Mouse (Mus musculus): ENCODE measurements around the gene R3hdm4. TPM values are rescaled to one million over a fixed set of nuclear protein-coding genes. Genes with fewer than 3 reads are reported as not detected.

Gene R3hdm4
- polyA plus RNA-seq, 1 experiment from 2014 or later = 92.8 TPM

DNA sequence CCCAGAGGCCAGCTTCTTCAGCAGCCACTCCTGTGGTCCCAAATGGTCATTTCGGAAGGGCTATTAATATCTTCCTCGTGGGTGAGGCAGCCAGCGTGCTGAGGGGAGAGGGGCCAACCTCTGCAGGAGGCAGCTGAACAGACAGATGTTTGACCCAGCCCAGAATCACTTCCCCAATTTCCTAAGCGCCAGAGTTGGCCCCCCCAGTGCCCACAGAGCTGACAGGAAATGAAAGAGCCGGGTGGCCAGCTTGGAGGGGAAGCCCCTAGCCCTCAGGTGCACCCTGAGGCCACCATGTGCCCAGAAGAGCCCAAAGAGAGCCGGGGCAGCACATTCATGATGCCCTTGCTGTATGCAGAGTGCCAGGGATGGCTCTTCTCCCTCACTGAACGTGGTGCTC, 19.7 kb upstream of the R3hdm4 start:
- Histone ChIP-seq H3K36me3 (peaks cover 35% of the 10 kb centered on the region), H3K27me3 (replicated peaks) (no peaks in the 10 kb centered on the region), H3K4me1 (replicated peaks) (peaks cover 72% of the 10 kb centered on the region), H3K9me3 (replicated peaks) (no peaks in the 10 kb centered on the region), H3K4me3 (no peak overlapping the region), H3K9ac (peak overlapping the region; percentile 24; the same call in 1 of the 2 replicates), H3K4me2 (peak overlapping the region; percentile 25), H3K27ac (ENCODE audit: poor library complexity, severe bottlenecking) (peak overlapping the region; percentile 28; the same call in 1 of the 2 replicates)
- ATAC-seq (ENCODE audit: insufficient number of reproducible peaks, low FRiP score) = no peak
- 47% methylated on average over 7 of the region's 7 CpGs for WGBS

DNA sequence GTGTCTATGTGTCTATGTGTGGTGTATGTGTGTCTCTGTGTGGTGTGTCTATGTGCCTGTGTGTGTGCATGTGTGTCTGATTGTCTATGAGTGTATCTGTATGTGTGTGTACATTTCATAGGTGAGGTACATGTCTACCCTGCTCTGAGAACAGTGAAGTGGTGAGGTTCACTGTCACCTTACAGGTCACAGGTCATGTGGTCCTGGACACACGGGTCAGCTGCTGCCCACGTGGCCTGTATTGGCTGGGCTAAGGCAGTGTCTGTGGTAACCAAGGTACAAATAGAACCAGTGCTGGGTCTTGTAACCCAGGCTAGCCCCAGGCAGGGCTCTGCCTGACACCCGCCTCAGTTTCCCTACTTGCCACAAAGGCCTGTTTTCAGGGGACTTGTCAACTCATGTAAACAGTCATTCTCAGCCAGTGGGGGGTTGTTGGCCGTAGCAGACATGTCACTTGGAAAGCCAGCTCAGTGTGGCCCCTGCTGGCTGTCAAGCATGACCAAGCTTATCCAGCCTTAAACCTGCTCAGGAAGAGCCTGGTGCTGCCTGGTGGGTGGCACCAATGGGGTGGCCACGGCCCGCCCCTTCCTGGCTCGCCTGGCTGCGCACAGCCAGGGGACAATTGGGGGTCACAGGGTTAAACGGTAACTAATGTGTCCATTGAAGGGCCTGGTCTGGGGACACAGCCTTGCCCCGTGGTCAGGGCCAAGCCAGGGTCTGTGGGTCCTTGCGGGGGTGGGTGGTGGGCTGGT, 16.9 kb upstream of the R3hdm4 start:
- no peaks in the 10 kb centered on the region for H3K27me3 ChIP-seq (replicated peaks)
- H3K4me2 ChIP-seq = no peak overlapping the region
- no peak overlapping the region for H3K27ac ChIP-seq (ENCODE audit: poor library complexity, severe bottlenecking)
- H3K36me3 ChIP-seq = peaks cover 52% of the 10 kb centered on the region
- no peaks in the 10 kb centered on the region for H3K9me3 ChIP-seq (replicated peaks)
- peaks cover 81% of the 10 kb centered on the region for H3K4me1 ChIP-seq (replicated peaks)
- 84% methylated on average over 11 of the region's 11 CpGs for WGBS
- H3K4me3 ChIP-seq = no peak overlapping the region
- peak overlapping the region; percentile 34; the same call in 1 of the 2 replicates for H3K9ac ChIP-seq
- no peak for ATAC-seq (ENCODE audit: insufficient number of reproducible peaks, low FRiP score)

DNA sequence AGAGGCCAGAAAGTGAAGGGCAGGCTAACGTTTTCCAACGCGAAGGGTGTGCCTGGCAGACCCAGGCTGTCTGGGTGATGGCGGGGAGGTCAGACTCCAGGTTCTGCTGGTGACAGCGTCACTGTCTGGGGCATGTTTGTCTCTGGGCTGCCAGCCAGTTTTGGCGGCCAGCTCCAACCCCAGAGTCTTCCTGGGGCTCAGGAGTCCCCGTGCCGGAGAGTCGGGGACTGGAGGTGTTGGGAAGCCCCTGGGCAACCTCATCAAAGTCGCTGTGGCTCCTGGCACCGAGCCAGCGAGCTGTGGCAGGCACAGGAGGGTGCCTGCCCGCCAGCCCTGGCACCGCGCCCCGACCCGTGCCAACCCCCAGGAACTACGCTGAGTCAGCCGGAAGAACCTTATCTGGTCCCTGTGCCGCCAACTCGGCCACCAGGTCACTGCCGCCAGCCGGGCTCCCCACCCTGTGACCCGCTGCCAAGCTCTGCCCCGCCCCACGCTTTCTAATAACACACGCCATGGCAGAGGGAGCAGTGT, 16.0 kb upstream of the R3hdm4 start:
- peak; percentile 58 for ATAC-seq (ENCODE audit: insufficient number of reproducible peaks, low FRiP score)
- Histone ChIP-seq H3K27me3 (replicated peaks) (no peaks in the 10 kb centered on the region), H3K36me3 (peaks cover 55% of the 10 kb centered on the region), H3K27ac (ENCODE audit: poor library complexity, severe bottlenecking) (peak overlapping the region; percentile 73), H3K4me2 (peak overlapping the region; percentile 43), H3K4me1 (replicated peaks) (peaks cover 91% of the 10 kb centered on the region), H3K9ac (peak overlapping the region; percentile 13; the same call in 1 of the 2 replicates), H3K9me3 (replicated peaks) (no peaks in the 10 kb centered on the region), H3K4me3 (peak overlapping the region; percentile 5; the same call in 1 of the 2 replicates)
- WGBS = 49% methylated on average over 27 of the region's 27 CpGs

DNA sequence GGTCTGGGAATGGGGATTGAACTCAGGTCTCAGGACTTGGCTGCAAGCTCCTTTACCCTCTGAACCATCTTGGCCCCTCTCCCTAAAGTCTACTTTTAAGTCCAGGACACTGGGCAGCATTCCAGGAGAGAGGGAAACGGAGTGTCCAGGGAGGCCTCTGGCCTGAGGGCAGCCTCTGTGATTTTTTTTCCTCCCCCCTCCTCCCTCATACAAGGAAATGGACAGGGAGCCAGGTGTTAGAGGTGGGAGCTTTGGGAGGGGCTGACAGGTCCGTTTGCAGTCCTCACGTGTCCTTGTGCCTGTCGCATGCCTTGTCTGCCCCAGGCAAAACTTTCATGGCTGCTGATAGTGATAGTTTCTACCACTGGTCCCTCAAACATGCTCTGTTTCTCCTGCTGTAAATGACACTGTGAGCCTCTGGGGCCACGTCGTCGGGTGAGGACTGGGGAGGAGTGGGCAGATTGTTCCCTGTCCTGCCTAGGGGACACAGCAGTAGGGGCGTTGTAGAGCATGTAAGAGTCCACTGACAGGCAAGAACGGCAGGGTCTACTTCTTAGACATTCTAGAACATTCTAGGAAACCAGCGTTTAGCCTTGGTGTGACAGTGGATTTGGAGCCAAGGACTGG, 15.4 kb upstream of the R3hdm4 start:
- peaks cover 97% of the 10 kb centered on the region for H3K4me1 ChIP-seq (replicated peaks)
- 47% methylated on average over 10 of the region's 10 CpGs for WGBS
- H3K27ac ChIP-seq (ENCODE audit: poor library complexity, severe bottlenecking) = peak overlapping the region; percentile 73
- no peak for ATAC-seq (ENCODE audit: insufficient number of reproducible peaks, low FRiP score)
- peak overlapping the region; percentile 5; the same call in 1 of the 2 replicates for H3K4me3 ChIP-seq
- no peaks in the 10 kb centered on the region for H3K27me3 ChIP-seq (replicated peaks)
- peaks cover 58% of the 10 kb centered on the region for H3K36me3 ChIP-seq
- H3K9ac ChIP-seq = 0 out of 2 replicates have a peak overlapping the region, but pooled peaks have one; percentile 13
- no peaks in the 10 kb centered on the region for H3K9me3 ChIP-seq (replicated peaks)
- H3K4me2 ChIP-seq = peak overlapping the region; percentile 43

DNA sequence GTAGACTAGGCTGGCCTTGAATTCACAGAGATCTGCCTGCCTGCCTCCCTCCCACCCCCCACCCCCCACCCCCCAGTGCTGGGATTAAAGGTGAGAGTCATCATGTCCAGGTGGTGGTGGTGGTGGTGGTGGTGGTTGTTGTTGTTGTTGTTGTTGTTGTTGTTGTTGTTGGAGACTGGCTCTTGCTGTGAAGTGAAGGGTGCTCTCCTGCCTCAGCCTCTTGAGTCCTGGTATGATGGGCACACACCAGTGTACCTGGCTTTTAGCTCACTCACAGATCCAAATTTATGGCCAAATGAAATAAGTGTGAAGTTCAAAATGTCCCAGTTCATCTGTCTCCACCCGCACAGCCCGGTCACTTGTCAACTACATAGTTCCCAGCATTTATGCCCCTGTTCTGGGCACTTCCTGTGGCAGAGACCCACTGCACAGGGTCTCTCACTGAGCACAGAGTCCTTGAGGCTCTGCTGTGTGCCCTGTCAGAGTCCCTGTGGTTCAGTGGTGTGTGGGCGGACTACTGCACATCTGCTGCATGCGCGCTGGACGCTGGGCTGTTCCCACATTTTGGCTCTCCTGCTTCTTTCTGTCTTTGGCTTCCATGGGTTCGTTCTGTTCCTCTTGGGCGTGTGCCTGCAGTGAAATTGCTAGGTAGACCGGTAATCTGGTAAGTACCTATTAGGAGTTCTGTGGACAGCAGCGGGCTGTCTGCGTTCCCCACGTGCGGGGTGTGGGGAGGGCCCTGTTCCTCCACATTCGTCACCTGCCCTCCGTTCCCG, 14.0 kb upstream of the R3hdm4 start:
- Histone ChIP-seq H3K27ac (ENCODE audit: poor library complexity, severe bottlenecking) (0 out of 2 replicates have a peak overlapping the region, but pooled peaks have one; percentile 3), H3K36me3 (peaks cover 63% of the 10 kb centered on the region), H3K9me3 (replicated peaks) (no peaks in the 10 kb centered on the region), H3K4me1 (replicated peaks) (peaks cover 96% of the 10 kb centered on the region), H3K4me2 (no peak overlapping the region), H3K27me3 (replicated peaks) (no peaks in the 10 kb centered on the region), H3K9ac (no peak overlapping the region), H3K4me3 (no peak overlapping the region)
- ATAC-seq (ENCODE audit: insufficient number of reproducible peaks, low FRiP score) = no peak
- 92% methylated on average over 16 of the region's 16 CpGs for WGBS

DNA sequence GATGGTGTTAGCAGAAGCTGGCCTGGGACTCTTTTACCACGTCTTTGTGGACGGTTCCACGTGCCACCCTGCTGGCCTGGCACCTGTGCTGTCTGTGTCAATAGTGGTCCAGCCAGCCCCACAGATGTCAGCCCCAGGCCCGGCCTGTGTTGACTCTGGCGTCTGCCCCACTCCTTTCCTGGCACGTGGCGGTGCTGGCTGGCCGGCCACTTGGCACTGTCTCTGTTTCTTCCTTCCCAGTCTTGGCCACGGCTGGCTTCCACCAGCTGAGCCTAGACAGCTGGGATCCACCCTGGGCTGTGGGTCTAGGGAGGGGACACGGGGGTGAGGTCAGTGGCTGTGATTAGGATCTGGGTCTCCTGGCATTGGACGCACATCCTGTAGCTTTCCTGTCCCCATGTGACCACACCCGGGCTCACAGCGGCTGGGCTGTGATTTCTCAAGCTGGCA, 13.3 kb upstream of the R3hdm4 start:
- H3K27ac ChIP-seq (ENCODE audit: poor library complexity, severe bottlenecking) = 0 out of 2 replicates have a peak overlapping the region, but pooled peaks have one; percentile 3
- ATAC-seq (ENCODE audit: insufficient number of reproducible peaks, low FRiP score) = peak; percentile 51

DNA sequence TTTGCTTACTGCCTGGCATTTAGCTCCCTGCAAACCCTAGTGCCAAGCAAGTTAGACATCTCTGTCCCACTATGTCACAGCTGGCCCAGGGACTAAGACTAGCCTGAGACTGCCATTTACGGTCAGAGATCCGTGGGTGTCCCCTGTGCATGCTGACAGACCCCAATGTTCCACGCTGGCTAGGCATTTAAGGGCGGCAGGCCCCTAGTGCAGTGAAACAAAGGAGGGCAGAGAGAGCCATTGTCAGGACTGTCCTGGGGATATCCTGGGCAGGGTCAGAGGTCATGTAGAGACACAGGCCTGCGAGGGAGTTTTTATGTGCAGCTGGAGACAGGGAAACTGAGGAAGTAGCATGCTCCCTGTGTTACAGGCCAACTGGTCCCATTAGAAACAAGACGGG, 12.9 kb upstream of the R3hdm4 start:
- Histone ChIP-seq H3K9me3 (replicated peaks) (no peaks in the 10 kb centered on the region), H3K36me3 (peaks cover 55% of the 10 kb centered on the region), H3K27me3 (replicated peaks) (no peaks in the 10 kb centered on the region), H3K9ac (0 out of 2 replicates have a peak overlapping the region, but pooled peaks have one; percentile 46), H3K4me2 (0 out of 2 replicates have a peak overlapping the region, but pooled peaks have one; percentile 49), H3K4me1 (replicated peaks) (peaks cover 97% of the 10 kb centered on the region), H3K27ac (ENCODE audit: poor library complexity, severe bottlenecking) (peak overlapping the region; percentile 75; the same call in 1 of the 2 replicates), H3K4me3 (no peak overlapping the region)
- 75% methylated on average over 6 of the region's 6 CpGs for WGBS
- no peak for ATAC-seq (ENCODE audit: insufficient number of reproducible peaks, low FRiP score)

More for the DNA sequence above, 13.3 kb upstream of the R3hdm4 start:
- 58% methylated on average over 13 of the region's 13 CpGs for WGBS
- H3K36me3 ChIP-seq = peaks cover 59% of the 10 kb centered on the region
- no peak overlapping the region for H3K4me3 ChIP-seq
- no peak overlapping the region for H3K9ac ChIP-seq
- no peak overlapping the region for H3K4me2 ChIP-seq
- no peaks in the 10 kb centered on the region for H3K27me3 ChIP-seq (replicated peaks)
- peaks cover 96% of the 10 kb centered on the region for H3K4me1 ChIP-seq (replicated peaks)
- H3K9me3 ChIP-seq (replicated peaks) = no peaks in the 10 kb centered on the region

DNA sequence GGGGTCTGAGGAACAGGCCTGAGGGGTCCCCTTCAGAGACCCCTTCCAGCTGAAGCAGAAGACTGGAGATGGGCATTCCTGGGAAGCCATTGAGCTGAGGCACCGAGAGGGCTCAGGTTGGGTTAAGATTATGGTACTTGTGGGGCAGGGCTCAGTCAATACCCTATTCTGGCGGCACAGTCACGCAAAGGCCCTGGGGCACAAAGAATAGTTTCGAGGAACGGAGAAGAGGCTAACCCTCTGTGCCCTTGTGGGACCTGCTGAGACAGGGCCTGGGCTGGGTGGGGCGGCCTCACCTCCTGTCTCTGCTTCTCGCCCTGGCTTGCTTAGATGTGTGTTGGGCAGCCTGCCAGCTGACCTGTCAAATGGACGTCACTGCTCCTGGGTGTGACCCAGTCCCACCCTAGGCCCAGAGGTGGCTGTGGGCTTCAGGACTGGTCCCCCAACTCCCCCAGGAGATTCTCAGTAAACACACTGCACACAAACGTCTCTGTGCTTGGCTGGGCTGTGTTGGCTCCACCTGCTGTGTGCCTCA, 12.2 kb upstream of the R3hdm4 start:
- peaks cover 96% of the 10 kb centered on the region for H3K4me1 ChIP-seq (replicated peaks)
- peaks cover 53% of the 10 kb centered on the region for H3K36me3 ChIP-seq
- H3K27ac ChIP-seq (ENCODE audit: poor library complexity, severe bottlenecking) = peak overlapping the region; percentile 75
- H3K9ac ChIP-seq = peak overlapping the region; percentile 46
- 50% methylated on average over 9 of the region's 9 CpGs for WGBS
- H3K4me3 ChIP-seq = 0 out of 2 replicates have a peak overlapping the region, but pooled peaks have one; percentile 4
- H3K4me2 ChIP-seq = peak overlapping the region; percentile 49
- no peaks in the 10 kb centered on the region for H3K9me3 ChIP-seq (replicated peaks)
- ATAC-seq (ENCODE audit: insufficient number of reproducible peaks, low FRiP score) = no peak
- H3K27me3 ChIP-seq (replicated peaks) = no peaks in the 10 kb centered on the region

DNA sequence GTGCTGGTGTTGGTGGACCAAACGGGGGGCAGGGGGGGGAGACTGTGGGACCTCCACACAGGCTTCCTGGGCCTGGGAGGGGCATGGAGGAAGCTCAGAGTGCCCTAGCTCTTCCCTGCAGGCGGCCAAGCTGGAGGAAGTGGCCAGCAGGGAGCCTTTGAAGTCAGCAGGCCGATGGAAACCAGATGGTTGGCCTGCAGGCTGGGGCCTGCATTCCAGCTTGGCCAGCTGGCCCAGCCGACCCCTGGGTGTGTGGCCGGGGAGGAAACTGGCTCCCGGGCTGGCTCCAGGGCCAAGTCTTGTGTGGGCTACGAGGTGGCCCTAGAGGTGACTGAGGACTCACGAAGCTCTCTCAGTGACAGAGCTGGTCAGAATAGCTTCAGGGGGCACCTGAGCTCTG, 11.7 kb upstream of the R3hdm4 start:
- Histone ChIP-seq H3K27ac (ENCODE audit: poor library complexity, severe bottlenecking) (peak overlapping the region; percentile 75), H3K36me3 (peaks cover 48% of the 10 kb centered on the region), H3K9ac (peak overlapping the region; percentile 46), H3K9me3 (replicated peaks) (no peaks in the 10 kb centered on the region), H3K4me1 (replicated peaks) (peaks cover 91% of the 10 kb centered on the region), H3K4me3 (0 out of 2 replicates have a peak overlapping the region, but pooled peaks have one; percentile 4), H3K4me2 (peak overlapping the region; percentile 49), H3K27me3 (replicated peaks) (no peaks in the 10 kb centered on the region)
- WGBS = 10% methylated on average over 8 of the region's 8 CpGs
- peak; percentile 17; the same call in 1 of the 2 replicates for ATAC-seq (ENCODE audit: insufficient number of reproducible peaks, low FRiP score)

DNA sequence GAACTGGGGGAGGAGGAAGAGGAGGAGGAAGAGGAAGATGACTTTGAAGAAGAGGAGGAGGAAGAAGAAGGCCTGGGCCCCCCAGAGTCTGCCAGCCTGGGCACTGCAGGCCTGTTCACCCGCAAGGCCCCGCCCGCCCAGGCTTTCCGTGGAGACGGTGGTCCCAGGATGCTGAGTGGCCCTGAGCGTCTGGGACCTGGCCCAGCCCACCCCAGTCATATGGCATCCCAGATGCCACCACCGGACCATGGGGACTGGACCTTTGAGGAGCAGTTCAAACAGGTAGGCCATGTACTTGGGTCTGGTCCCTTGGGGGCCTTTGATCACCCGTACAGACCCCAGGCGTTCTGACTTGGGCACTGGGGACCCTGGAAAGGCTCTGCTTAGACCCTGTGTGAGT, 10.8 kb upstream of the R3hdm4 start:
- peaks cover 82% of the 10 kb centered on the region for H3K4me1 ChIP-seq (replicated peaks)
- H3K27ac ChIP-seq (ENCODE audit: poor library complexity, severe bottlenecking) = no peak overlapping the region
- H3K4me3 ChIP-seq = no peak overlapping the region
- WGBS = 78% methylated on average over 9 of the region's 9 CpGs
- peak overlapping the region; percentile 49; the same call in 1 of the 2 replicates for H3K4me2 ChIP-seq
- ATAC-seq (ENCODE audit: insufficient number of reproducible peaks, low FRiP score) = no peak
- no peaks in the 10 kb centered on the region for H3K9me3 ChIP-seq (replicated peaks)
- H3K36me3 ChIP-seq = peaks cover 43% of the 10 kb centered on the region
- no peak overlapping the region for H3K9ac ChIP-seq
- H3K27me3 ChIP-seq (replicated peaks) = no peaks in the 10 kb centered on the region

Measured in heart, embryonic 12.5 days (tissue).